Mouse (Mus musculus) ES-Bruce4 (cell line): ENCODE data around the gene March8. TPM values are rescaled to one million over a fixed set of nuclear protein-coding genes. Genes with fewer than 3 reads are reported as not detected.

ENCODE experiments used
- H3K27ac ChIP-seq: 2 replicates; pipeline ENCODE4 v1.5.1; 2012; ENCODE audit warnings: low read length, inconsistent platforms; ENCODE audit not compliant: insufficient read depth
- H3K27me3 ChIP-seq: 2 replicates; pipeline ENCODE4 v1.6.1; 2012; ENCODE audit warnings: mild to moderate bottlenecking, low read length, inconsistent platforms; ENCODE audit not compliant: control insufficient read depth, poor library complexity, insufficient read depth, severe bottlenecking
- H3K36me3 ChIP-seq: 2 replicates; pipeline ENCODE4 v1.6.1; 2012; ENCODE audit warnings: inconsistent platforms, mild to moderate bottlenecking, low read length, moderate library complexity; ENCODE audit not compliant: control insufficient read depth, poor library complexity, insufficient read depth, severe bottlenecking
- H3K4me1 ChIP-seq: one replicate; pipeline ENCODE4 v1.8.1; 2011; ENCODE audit warnings: low read length; ENCODE audit not compliant: control insufficient read depth, insufficient read depth
- H3K4me3 ChIP-seq: 2 replicates; pipeline ENCODE4 v1.5.1; 2011; ENCODE audit warnings: low read depth, mild to moderate bottlenecking, low read length
- H3K9ac ChIP-seq: 2 replicates; pipeline ENCODE4 v1.6.1; 2012; ENCODE audit warnings: low read depth, mild to moderate bottlenecking, inconsistent platforms; ENCODE audit not compliant: poor library complexity, severe bottlenecking
- H3K9me3 ChIP-seq: replicated peaks from 2 replicates; pipeline ENCODE4 v1.6.1; 2012; ENCODE audit warnings: mild to moderate bottlenecking, low read length, inconsistent platforms; ENCODE audit not compliant: control insufficient read depth, poor library complexity, insufficient read depth, severe bottlenecking
- CTCF ChIP-seq: IDR thresholded peaks from one replicate; pipeline ENCODE4 v1.8.1; 2011; ENCODE audit warnings: low read depth, low read length
- EP300 ChIP-seq: IDR thresholded peaks from 2 replicates; pipeline ENCODE4 v1.6.1; 2011; ENCODE audit warnings: low read depth, low read length; ENCODE audit not compliant: insufficient read depth
- POLR2A ChIP-seq: IDR thresholded peaks from one replicate; pipeline ENCODE4 v1.8.1; 2011; ENCODE audit warnings: low read length; ENCODE audit not compliant: insufficient read depth
- polyA plus RNA-seq: library from polyadenylated mRNA; stranded (reverse); fragments of >200 nt; gene quantifications from 2 replicates; pipeline ENCODE4 v1.2.4, GENCODE M21; 2011; ENCODE audit warnings: low read depth; ENCODE audit not compliant: missing spikeins, insufficient read depth, insufficient read length

The March8 gene
- polyA plus RNA-seq, 1 experiment: 29.0 TPM

DNA sequence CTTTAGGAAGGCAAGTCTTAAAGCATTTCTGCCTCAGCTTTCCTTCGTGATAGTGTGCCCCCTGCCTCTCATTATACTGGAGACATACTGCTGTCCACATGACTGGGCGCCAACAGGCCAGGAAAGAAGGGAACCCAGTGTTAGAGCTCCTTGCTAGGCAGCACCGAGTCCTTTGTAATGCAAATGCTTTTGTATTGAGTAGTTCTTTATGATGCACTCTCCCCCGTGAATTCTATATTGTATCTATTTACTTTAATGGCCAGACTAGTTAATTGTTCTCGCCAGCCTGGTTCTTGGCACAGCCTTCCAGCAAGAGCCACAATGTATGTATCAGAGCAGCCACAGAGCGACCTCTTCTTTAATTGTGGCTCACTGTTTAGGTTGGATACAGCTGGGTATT is 59.8 kb downstream of the March8 start:
- Histone ChIP-seq H3K36me3 (no peaks in the 10 kb centered on the region), H3K9ac (no peak overlapping the region), H3K4me3 (no peak overlapping the region), H3K27me3 (no peaks in the 10 kb centered on the region; the same call in 1 of the 2 replicates), H3K9me3 (no peaks in the 10 kb centered on the region), H3K27ac (no peak overlapping the region), H3K4me1 (no peaks in the 10 kb centered on the region)
- TF ChIP-seq CTCF (no peak), POLR2A (no peak), EP300 (no peak)

DNA sequence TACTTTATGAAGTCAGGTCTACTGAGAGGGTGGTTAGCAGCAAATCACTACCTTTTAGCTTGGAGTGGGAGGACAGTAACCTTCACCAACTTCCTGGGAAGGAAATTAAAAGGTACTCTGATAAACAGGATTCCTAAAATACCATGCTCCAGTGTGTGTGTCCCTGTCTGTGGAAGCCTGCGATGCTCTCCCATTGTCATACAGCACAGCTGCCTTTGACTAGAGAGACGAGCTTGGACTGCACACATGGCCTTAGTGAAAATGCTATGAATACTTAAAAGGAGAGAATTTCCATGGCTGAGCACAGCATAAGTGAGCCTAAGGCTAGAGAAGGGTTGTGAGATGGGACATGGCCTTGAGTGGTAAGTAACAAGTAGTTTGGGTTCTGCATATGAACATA is 60.3 kb downstream of the March8 start:
- TF ChIP-seq CTCF (no peak), POLR2A (no peak), EP300 (no peak)
- H3K27ac ChIP-seq: no peak overlapping the region
- no peak overlapping the region for H3K4me3 ChIP-seq
- no peak overlapping the region for H3K9ac ChIP-seq
- no peaks in the 10 kb centered on the region for H3K9me3 ChIP-seq
- no peaks in the 10 kb centered on the region for H3K36me3 ChIP-seq
- no peaks in the 10 kb centered on the region for H3K4me1 ChIP-seq
- H3K27me3 ChIP-seq: no peaks in the 10 kb centered on the region; the same call in 1 of the 2 replicates

DNA sequence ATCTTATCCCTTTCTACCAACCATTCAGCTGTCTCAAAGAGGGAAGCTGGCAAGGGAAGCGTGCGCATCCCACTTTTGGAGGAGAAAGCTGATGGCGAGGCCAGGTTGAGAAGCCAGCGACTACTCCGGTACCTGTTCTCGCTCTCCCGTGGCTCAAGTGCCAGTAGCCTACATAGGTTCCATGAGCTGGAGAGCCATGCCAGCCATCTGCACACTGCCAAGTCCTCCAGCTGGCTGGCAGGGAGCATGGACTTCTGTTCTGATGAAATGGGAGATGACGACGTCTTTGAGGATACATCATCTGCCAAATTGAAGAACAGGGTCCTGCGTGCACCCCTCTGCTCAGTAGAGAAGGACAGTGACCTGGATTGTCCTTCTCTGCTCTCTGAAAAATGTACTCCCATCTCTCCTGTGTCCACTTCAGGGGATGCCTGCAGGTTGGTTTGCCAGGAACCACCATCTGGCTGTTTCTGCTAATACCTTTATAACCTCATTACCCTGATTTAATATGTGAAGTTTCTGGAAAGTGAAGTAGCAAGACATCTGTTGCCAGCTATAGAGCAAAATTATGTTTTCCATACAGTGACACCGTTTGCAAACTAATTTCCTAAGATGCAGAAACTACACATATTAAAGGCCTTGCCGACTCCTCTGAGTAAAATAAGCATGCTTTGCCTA is 64.1 kb downstream of the March8 start:
- Histone ChIP-seq H3K27ac (no peak overlapping the region), H3K9me3 (no peaks in the 10 kb centered on the region), H3K9ac (no peak overlapping the region), H3K4me3 (no peak overlapping the region), H3K36me3 (no peaks in the 10 kb centered on the region), H3K4me1 (no peaks in the 10 kb centered on the region), H3K27me3 (no peaks in the 10 kb centered on the region; the same call in 1 of the 2 replicates)
- TF ChIP-seq EP300: no peak
- no peak for TF ChIP-seq CTCF
- TF ChIP-seq POLR2A: no peak

DNA sequence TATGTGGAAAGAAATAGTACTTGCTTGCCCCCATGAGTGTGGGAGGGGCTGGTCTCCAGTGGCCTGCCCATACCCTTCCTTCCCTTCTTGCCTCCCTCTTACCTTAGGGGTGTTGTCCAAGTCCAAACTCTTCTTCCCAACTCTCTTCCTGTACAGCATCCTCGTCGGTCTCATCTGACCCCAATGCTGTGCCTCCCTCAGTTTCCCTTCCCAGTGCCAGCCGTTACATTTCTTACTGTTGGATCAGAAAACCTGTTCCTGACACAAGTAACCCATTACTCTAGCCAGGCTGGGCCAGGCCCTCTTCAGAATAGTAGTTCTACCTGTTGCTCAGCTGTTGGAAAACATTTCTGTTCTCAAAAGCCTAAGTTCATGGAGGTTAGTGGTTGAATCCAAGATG is 64.6 kb downstream of the March8 start:
- no peaks in the 10 kb centered on the region for H3K4me1 ChIP-seq
- no peak overlapping the region for H3K27ac ChIP-seq
- no peaks in the 10 kb centered on the region; the same call in 1 of the 2 replicates for H3K27me3 ChIP-seq
- TF ChIP-seq EP300: no peak
- H3K9me3 ChIP-seq: no peaks in the 10 kb centered on the region
- no peak overlapping the region for H3K4me3 ChIP-seq
- H3K9ac ChIP-seq: no peak overlapping the region
- no peaks in the 10 kb centered on the region for H3K36me3 ChIP-seq

DNA sequence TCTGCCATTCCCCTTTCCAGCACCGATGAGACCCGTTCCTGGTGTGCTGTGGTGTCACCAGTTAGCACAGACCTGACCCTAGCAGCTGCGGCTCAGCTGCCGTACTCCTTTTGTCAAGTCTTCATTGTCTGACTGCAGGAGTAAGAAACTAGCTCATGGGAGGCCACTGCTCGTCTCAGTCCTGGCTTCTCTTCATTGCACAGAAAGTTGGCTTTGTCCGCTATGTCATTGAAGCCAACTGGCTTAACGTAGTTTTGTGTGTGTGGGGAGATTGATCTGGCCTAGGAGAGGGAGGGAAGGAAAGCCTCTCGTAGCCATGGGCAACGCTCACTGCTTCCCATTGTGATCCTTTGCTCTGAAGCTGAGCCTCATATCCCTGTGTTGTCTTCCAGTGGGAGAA is 67.4 kb downstream of the March8 start:
- Histone ChIP-seq H3K36me3 (no peaks in the 10 kb centered on the region), H3K9ac (no peak overlapping the region), H3K27me3 (no peaks in the 10 kb centered on the region), H3K4me3 (no peak overlapping the region), H3K27ac (no peak overlapping the region), H3K9me3 (no peaks in the 10 kb centered on the region), H3K4me1 (no peaks in the 10 kb centered on the region)
- TF ChIP-seq EP300: no peak
- TF ChIP-seq POLR2A: no peak
- no peak for TF ChIP-seq CTCF

DNA sequence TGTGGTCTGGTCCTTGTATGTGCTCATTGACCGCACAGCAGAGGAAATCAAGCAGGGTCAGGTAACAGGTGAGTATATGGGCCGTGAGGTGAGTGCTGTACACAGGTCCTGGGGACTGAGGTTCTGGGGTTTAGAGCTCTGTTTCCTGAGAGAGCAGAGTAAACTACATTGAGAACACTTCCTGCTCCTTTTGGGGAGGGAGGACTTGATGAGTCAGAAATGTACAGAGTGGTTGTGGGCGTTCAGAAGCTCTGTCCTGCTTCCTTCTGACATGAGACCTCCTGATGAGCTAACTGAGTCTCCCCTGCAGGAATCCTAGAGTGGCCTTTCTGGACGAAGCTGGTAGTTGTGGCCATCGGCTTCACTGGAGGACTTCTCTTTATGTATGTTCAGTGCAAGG is 67.9 kb downstream of the March8 start:
- TF ChIP-seq CTCF (no peak), POLR2A (no peak), EP300 (no peak)

More for the DNA sequence above, 67.9 kb downstream of the March8 start:
- Histone ChIP-seq H3K9me3 (no peaks in the 10 kb centered on the region), H3K4me1 (no peaks in the 10 kb centered on the region), H3K36me3 (no peaks in the 10 kb centered on the region), H3K27ac (no peak overlapping the region), H3K27me3 (no peaks in the 10 kb centered on the region), H3K4me3 (no peak overlapping the region), H3K9ac (no peak overlapping the region)
